Mouse (Mus musculus) kidney, embryonic 14.5 days (tissue): ENCODE results near the gene Tet3. TPM values are rescaled to one million over a fixed set of nuclear protein-coding genes. Genes with fewer than 3 reads are reported as not detected.

Experiments
- ATAC-seq: fragments of 200-750 bp; cut with Nextera tagmentation; 2 replicates; pipeline ENCODE4 v1.8.0; 2017; ENCODE audit warnings: moderate number of reproducible peaks, mild to moderate bottlenecking, moderate TSS enrichment, moderate library complexity; ENCODE audit not compliant: low FRiP score, low TSS enrichment
- H3K27ac ChIP-seq: fragments of 300-500 bp; sonication (generic); 2 replicates; pipeline ENCODE4 v1.5.1; 2014; ENCODE audit warnings: low read depth, mild to moderate bottlenecking, low read length, moderate library complexity, mixed read lengths
- H3K27me3 ChIP-seq: fragments of 300-500 bp; sonication (generic); 2 replicates; pipeline ENCODE4 v1.6.1; 2014; ENCODE audit warnings: mild to moderate bottlenecking, low read length; ENCODE audit not compliant: control insufficient read depth, insufficient read depth
- H3K36me3 ChIP-seq: fragments of 300-500 bp; sonication (generic); 2 replicates; pipeline ENCODE4 v1.6.1; 2014; ENCODE audit warnings: low read length, mixed read lengths; ENCODE audit not compliant: control insufficient read depth, insufficient read depth
- H3K4me1 ChIP-seq: fragments of 300-500 bp; sonication (generic); 2 replicates; pipeline ENCODE4 v1.6.1; 2014; ENCODE audit warnings: low read length, mixed read lengths; ENCODE audit not compliant: control insufficient read depth, insufficient read depth
- H3K4me2 ChIP-seq: fragments of 300-500 bp; sonication (generic); replicated peaks from 2 replicates; pipeline ENCODE4 v1.6.1; 2014; ENCODE audit warnings: low read depth, mild to moderate bottlenecking, low read length
- H3K4me3 ChIP-seq: fragments of 300-500 bp; sonication (generic); 2 replicates; pipeline ENCODE4 v1.5.1; 2014; ENCODE audit warnings: mild to moderate bottlenecking, low read length
- H3K9ac ChIP-seq: fragments of 300-500 bp; sonication (generic); 2 replicates; pipeline ENCODE4 v1.6.1; 2014; ENCODE audit warnings: low read depth, mild to moderate bottlenecking, low read length, moderate library complexity
- H3K9me3 ChIP-seq: fragments of 300-500 bp; sonication (generic); 2 replicates; pipeline ENCODE4 v1.6.1; 2016; ENCODE audit warnings: low read length; ENCODE audit not compliant: control insufficient read depth
- WGBS: fragments of 180-500 bp; shearing (Covaris S2); extraction: QIAGEN DNeasy Blood & Tissue Kit; methylation state at CpG from one replicate; pipeline ENCODE4 v1.1.7; 2014; 5-methylcytosine and 5-hydroxymethylcytosine counted together
- polyA plus RNA-seq: library from polyadenylated mRNA; unstranded; fragments of >200 nt; fragmentation: Nextera tagmentation; extraction: Ambion mirVana; gene quantifications from 2 replicates; pipeline ENCODE4 v1.2.1, GENCODE M21; 2014

The Tet3 gene
- polyA plus RNA-seq, 1 experiment from 2014 or later = 48.6 TPM

DNA sequence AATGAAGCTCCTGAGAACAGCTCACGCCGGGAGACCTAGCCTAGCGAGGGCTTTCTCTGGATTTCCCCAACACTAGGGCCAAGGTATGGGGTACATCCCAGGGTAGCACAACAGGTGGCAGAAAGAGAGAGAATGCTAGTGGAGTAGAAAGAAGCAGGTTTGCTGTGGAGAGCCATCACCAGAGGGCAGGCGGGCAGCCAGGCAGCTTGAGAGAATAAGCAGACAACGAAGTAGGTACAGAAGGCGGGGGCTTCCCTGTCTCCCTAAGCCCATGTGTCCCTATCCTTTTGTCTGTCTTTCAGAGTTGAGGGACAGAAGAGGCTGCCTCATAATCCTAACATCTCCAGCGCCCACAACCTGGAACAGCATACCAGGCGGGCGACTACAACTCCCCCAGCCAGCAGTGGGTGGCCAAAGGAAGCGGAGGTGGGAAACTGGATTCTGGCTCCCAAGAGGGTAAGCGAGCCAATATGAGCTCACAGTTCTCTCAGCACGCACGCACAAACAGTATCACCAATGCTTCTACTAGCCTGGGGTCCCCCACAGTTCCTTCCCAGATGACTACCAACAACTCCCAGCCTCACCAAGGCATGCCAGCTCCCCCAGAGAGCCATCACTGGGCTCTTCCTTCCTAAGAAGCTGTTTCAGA, 19.6 kb downstream of the Tet3 start:
- H3K4me1 ChIP-seq = peaks cover 56% of the 10 kb centered on the region

DNA sequence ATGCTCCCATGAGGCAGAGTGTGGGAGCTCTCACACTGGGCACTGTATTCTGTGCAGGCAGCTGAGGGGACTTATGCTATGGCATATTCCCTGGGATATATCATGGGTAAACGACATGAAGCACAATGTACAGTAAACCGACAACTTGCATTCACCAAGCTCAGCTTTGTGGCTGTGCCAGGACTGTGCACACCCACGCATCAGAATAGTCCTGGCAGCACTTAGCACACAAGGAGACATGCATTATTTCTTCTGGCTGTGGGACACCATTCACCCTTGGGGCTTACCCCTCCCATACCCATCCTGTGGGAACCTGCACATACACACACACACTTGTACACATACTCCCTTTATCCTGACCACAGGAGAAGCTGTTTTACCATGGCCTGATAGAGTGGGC, 20.3 kb downstream of the Tet3 start:
- Histone ChIP-seq H3K36me3 (peaks cover 17% of the 10 kb centered on the region; the same call in 1 of the 2 replicates), H3K4me2 (no peak overlapping the region), H3K4me1 (peaks cover 50% of the 10 kb centered on the region), H3K4me3 (no peak overlapping the region), H3K9ac (no peak overlapping the region), H3K27me3 (no peaks in the 10 kb centered on the region), H3K27ac (no peak overlapping the region), H3K9me3 (no peaks in the 10 kb centered on the region)
- ATAC-seq = no peak
- WGBS = 90% methylated on average over 3 of the region's 3 CpGs

More for the DNA sequence above, 19.6 kb downstream of the Tet3 start:
- Histone ChIP-seq H3K27me3 (no peaks in the 10 kb centered on the region), H3K27ac (no peak overlapping the region), H3K9ac (no peak overlapping the region; the same call in 1 of the 2 replicates), H3K36me3 (peaks cover 17% of the 10 kb centered on the region; the same call in 1 of the 2 replicates), H3K9me3 (no peaks in the 10 kb centered on the region), H3K4me2 (peak overlapping the region; percentile 70; the same call in 1 of the 2 replicates), H3K4me3 (peak overlapping the region; percentile 55; the same call in 1 of the 2 replicates)
- WGBS = 75% methylated on average over 13 of the region's 13 CpGs
- no peak for ATAC-seq

DNA sequence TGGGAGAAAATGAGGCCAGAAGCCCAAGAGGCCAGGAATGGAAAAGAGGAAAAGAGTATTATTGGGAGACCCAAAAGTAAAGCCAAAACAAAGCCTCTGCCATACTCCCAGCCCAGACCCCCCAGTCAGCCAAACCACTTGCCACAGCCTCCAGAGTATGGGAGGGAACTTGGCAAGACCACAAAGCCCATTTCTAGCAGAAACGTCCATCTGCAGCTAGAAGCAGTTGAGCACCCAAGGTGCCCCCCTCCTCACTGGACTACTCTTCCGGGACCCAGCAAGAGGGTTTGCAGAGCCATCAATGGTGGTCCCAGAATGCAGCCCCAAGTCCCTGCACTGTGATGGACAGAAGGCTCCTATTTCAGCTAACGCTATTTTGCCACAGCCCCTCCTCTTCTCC, 21.1 kb downstream of the Tet3 start:
- no peak overlapping the region for H3K4me2 ChIP-seq
- no peak overlapping the region for H3K4me3 ChIP-seq
- H3K27me3 ChIP-seq = no peaks in the 10 kb centered on the region
- 54% methylated on average over 3 of the region's 3 CpGs for WGBS
- no peak overlapping the region for H3K27ac ChIP-seq
- H3K4me1 ChIP-seq = peaks cover 42% of the 10 kb centered on the region
- no peaks in the 10 kb centered on the region for H3K9me3 ChIP-seq
- peaks cover 20% of the 10 kb centered on the region for H3K36me3 ChIP-seq
- ATAC-seq = no peak
- no peak overlapping the region for H3K9ac ChIP-seq

DNA sequence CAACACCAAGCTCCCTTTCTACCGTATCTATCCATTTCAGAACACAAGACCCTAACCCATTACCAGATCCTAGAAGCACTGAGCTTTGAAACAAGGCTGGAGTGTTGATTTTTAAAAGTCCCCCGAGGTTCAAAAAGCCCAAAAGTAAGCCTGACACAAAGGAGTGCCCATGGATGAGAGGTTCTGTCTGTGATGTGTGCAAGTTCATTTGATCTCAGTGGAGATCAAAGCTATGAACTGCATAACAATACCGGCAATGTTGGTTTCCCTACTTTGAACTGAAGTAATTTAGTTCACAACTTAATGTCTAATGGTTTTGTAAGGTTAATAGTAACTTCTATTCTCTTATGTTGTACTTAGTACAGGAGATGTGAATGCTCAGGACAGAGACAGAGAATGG, 21.7 kb downstream of the Tet3 start:
- Histone ChIP-seq H3K4me2 (no peak overlapping the region), H3K4me1 (peaks cover 36% of the 10 kb centered on the region), H3K27me3 (no peaks in the 10 kb centered on the region), H3K9me3 (no peaks in the 10 kb centered on the region), H3K27ac (no peak overlapping the region), H3K9ac (no peak overlapping the region), H3K4me3 (no peak overlapping the region), H3K36me3 (peaks cover 26% of the 10 kb centered on the region)
- 76% methylated on average over 3 of the region's 3 CpGs for WGBS
- ATAC-seq = no peak

GRCm38 (mm10) chr6:83436547-83436946, 22.3 kb downstream of the Tet3 start:
- Histone ChIP-seq H3K4me3 (no peak overlapping the region), H3K4me1 (peaks cover 29% of the 10 kb centered on the region), H3K27me3 (no peaks in the 10 kb centered on the region), H3K9me3 (no peaks in the 10 kb centered on the region), H3K9ac (no peak overlapping the region), H3K4me2 (no peak overlapping the region), H3K36me3 (peaks cover 29% of the 10 kb centered on the region), H3K27ac (no peak overlapping the region)
- ATAC-seq = no peak
- 89% methylated on average over 4 of the region's 4 CpGs for WGBS

DNA sequence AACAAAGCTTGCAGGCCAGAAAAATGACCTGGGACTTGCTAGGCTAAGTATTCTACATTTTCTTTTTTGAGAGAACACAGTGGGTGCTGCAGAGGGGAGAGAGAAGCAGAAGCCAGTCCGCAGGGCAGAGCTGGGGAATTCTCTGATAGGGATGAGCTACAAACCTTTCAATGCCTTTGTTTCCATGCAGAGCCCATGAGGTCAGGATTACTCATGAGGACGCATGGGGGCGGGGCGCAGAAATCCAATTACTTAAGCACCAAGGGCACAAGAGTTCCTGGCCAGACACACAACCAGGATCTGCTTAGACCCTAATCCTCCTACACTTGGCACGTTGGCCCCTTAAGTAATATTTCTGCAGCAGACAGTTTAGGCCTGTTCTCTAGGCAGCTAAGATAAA, 23.7 kb downstream of the Tet3 start:
- peaks cover 31% of the 10 kb centered on the region for H3K36me3 ChIP-seq
- H3K4me3 ChIP-seq = no peak overlapping the region
- WGBS = 63% methylated on average over 5 of the region's 5 CpGs
- H3K27me3 ChIP-seq = no peaks in the 10 kb centered on the region
- no peak overlapping the region for H3K9ac ChIP-seq
- no peak overlapping the region for H3K4me2 ChIP-seq
- no peak overlapping the region for H3K27ac ChIP-seq
- no peaks in the 10 kb centered on the region for H3K9me3 ChIP-seq
- peaks cover 25% of the 10 kb centered on the region for H3K4me1 ChIP-seq
- no peak for ATAC-seq

GRCm38 (mm10) chr6:83433546-83433945, 25.3 kb downstream of the Tet3 start:
- H3K4me1 ChIP-seq = peaks cover 17% of the 10 kb centered on the region; the same call in 1 of the 2 replicates
- H3K27me3 ChIP-seq = no peaks in the 10 kb centered on the region
- no peak overlapping the region for H3K4me2 ChIP-seq
- 84% methylated on average over 4 of the region's 4 CpGs for WGBS
- no peak for ATAC-seq
- H3K27ac ChIP-seq = 0 out of 2 replicates have a peak overlapping the region, but pooled peaks have one; percentile 32
- no peak overlapping the region for H3K9ac ChIP-seq
- no peak overlapping the region for H3K4me3 ChIP-seq
- no peaks in the 10 kb centered on the region for H3K9me3 ChIP-seq
- peaks cover 24% of the 10 kb centered on the region for H3K36me3 ChIP-seq

- peaks cover 17% of the 10 kb centered on the region; the same call in 1 of the 2 replicates for H3K4me1 ChIP-seq
- no peaks in the 10 kb centered on the region for H3K9me3 ChIP-seq
- H3K9ac ChIP-seq = no peak overlapping the region
- H3K27me3 ChIP-seq = no peaks in the 10 kb centered on the region
- no peak overlapping the region for H3K27ac ChIP-seq
- WGBS = 78% methylated on average over 7 of the region's 7 CpGs
- ATAC-seq = no peak
- H3K4me2 ChIP-seq = no peak overlapping the region
- H3K4me3 ChIP-seq = no peak overlapping the region
- H3K36me3 ChIP-seq = peaks cover 24% of the 10 kb centered on the region
These were observed 25.9 kb downstream of the Tet3 start for GRCm38 (mm10) chr6:83432966-83433365.

DNA sequence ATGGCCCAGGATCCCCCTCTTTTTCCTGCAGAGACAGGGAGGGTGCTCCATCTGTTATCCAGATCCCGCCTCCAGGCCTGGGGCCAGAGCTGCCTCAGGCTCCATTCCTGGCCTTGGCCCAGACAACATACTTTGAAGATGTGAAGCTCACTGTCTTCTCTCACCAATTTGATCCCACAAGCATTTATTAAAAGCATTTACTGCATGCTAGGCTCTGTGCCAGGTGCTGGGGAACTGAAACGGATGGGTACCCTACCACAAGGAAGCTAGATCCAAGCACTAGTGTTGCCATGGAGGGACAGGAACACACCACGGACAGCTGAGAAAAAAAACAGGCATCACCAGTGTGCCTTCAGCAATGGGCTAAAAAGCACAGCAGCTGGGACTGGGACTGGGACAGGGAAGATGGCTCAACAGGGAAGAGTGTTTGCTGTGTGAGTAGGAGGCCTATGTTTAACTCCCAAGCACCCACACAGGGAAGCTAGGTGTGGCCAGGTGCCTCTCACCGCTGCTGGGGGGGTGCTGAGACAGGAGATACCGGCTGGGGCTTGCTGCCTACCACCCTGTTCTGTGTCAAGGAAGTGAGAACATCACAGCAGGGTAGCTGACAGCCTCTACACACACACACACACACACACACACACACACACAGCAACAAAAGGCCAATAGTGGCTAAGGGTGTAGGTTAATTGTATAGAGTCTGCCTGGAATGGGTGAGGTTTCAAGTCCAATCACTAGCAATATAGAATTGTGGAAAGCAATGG, 30.7 kb downstream of the Tet3 start:
- Histone ChIP-seq H3K36me3 (peaks cover 41% of the 10 kb centered on the region), H3K9me3 (no peaks in the 10 kb centered on the region), H3K9ac (no peak overlapping the region), H3K27me3 (no peaks in the 10 kb centered on the region), H3K4me1 (peaks cover 14% of the 10 kb centered on the region; the same call in 1 of the 2 replicates), H3K4me2 (no peak overlapping the region), H3K27ac (no peak overlapping the region; the same call in 1 of the 2 replicates), H3K4me3 (no peak overlapping the region)
- WGBS = 62% methylated on average over 5 of the region's 5 CpGs
- no peak for ATAC-seq
